Mouse (Mus musculus) R1 (cell line): ENCODE measurements around the gene Ppp2r5d.

Experiments used
- DNase-seq: peaks from one replicate; pipeline ENCODE4 v3.0.0-alpha.2; 2018; ENCODE audit warnings: low read depth, low spot score

Ppp2r5d gene

GRCm38 (mm10) chr17:46680760-46681373 is 24.0 kb downstream of the Ppp2r5d start, which contains the start of gene Klhdc3:
Gene Klhdc3, minus strand, starts transcription at chr17:46680914.
- DNase-seq: peak; percentile 100

- DNase-seq: no peak
These were observed 24.8 kb downstream of the Ppp2r5d start for GRCm38 (mm10) chr17:46679843-46680759.

DNA sequence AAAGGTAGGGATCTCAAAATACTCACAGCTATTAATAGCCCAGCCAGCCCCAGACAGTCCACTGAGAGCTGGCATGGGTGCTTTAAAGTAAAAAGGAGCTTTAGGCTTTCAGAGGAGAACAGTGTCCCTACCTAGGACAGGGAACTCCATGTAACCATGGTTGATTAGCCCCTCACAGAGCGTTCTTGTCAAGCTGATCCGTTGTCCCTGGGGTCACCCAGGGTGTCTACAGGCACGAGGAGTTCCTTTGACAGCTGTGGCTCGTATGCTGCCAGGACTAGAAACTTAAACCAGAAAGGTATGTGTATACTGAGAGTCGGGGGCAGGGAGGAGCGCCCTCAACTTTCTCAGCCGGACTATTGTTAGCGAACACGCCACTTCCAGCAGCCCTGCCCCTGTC is 26.0 kb downstream of the Ppp2r5d start:
- no peak for DNase-seq

DNA sequence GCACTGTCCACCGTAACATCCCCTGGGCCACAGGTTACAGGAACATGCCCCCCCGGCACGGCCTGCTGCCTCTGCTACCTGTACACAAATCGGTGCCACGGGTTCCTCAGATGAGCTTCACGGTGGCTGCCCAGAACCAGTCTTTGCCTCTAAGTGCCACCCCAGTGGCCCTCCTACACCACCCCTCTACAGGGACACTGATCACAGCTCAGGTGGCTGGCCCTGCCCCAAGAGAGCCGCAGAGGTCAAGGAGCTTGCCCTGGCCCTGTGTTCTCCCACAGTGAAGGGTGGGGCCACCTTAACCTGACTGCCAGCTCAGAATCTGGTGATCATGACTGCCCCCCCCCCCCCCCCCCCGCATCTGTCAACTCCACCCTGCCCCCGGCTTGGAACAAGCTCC is 26.5 kb downstream of the Ppp2r5d start, which contains the start of gene Mea1:
Mea1 (plus strand) TSS at position 378 of the 400 bp plus-strand sequence.
- no peak for DNase-seq

DNA sequence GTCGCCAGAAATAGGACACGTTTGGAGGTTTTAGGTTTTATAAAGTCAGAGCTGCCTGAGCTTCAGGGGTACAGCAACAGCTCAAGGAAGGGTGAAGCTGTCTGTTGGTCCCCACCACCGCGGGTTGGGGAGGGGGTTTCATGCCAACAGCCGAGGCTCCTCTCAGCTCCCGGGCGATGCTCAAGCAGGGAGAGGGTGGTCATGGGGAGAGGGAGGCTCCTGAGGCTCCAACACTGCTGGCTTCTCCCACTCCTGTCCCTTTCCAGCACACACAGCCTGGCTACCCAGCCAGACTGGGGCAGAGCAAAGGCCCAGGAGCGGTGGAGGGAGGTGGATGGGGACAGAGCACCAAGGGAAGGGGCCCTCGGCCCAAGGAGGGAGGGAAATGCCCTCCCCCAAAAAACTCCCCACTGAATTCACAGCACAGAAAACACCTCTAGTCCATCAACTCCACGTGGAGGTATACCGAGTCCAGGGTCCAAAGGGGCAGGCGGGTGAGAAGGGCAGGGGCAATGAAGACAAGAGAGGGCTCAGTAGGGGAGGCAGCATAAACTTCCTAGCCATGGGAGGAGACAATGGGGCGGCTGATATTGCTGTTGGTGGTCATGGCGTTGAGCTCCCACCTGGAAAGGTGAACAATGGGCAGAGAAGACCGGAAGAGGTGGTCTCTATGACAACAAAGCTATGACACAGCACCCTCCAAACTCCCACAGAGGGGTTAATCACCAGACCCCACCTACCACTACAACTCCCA is 30.2 kb downstream of the Ppp2r5d start:
- DNase-seq: peak; percentile 89

DNA sequence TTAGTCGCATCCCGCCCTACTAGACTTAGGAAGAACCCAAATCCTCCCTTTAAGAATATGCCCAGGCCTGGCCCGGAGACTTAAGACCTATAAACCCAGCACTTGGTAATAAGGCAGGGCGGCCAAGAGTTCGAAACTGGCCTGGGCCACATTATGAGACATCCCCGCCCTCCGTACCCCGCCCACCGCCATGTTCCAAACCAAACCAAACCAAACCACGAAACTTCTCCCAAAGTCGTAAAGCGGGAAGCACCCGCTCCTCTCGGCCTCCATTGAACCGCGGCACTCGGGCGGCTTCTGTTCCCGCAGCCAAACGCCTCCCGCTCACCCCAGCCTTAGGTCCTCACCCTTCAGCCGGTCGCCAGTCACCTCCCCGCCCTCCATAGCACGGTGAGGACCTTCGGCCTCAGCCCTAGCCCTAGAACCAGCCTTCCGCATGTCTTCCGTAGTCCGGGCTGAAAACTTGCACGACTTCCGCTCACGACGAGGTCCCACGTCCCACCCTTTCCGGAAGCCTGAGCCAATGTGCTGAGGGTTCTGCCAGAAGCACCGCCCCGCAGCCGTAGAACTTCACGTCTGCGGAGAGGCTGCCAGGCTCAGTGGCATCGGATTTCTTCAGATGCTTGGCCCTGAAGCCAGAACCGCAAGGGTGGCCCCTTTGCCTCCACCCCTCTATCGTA is 30.9 kb downstream of the Ppp2r5d start, which contains the start of gene Rrp36:
Rrp36 (minus strand) TSS at position 503 of the 680 bp plus-strand sequence.
- DNase-seq: peak; percentile 98

DNA sequence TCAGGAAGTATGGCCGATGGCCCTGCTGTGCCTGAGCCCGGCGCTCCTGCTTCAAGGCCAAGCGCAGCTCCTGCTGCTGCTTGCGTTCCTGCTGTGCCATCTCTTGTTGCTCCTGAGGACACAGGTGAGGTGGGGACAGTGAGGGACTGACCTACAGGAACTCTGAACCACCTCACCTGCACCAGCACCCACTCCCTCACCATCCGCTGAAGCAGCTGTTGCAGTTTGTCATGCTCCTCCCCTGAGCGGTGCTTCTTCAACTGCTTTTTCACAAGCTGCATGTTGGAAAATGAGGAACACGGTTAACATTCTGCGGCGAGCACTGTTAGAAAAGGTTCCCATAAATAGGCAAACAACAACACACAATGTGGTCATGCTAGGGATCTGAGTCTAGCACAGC is 35.0 kb downstream of the Ppp2r5d start:
- DNase-seq: no peak

- peak; percentile 65 for DNase-seq
These were observed 37.2 kb downstream of the Ppp2r5d start for GRCm38 (mm10) chr17:46667712-46668111.

GRCm38 (mm10) chr17:46662730-46663129 is 42.2 kb downstream of the Ppp2r5d start:
- no peak for DNase-seq

DNA sequence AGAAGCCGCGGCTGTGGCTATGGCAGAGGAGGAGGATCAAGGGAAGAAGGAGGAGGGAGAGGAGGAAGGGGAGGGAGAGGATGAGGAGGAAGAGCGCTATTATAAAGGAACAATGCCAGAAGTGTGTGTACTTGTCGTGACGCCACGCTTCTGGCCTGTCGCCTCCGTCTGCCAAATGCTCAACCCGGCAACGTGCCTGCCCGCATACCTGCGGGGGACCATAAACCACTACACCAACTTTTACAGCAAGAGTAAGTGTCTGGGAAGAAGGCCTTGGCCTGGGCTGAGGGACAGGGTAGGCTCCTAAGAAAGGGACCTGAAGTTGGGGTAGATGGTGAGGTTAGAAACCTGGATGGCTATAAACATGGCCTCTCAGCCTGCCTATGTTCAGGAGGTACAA is 42.9 kb downstream of the Ppp2r5d start:
- no peak for DNase-seq

GRCm38 (mm10) chr17:46661351-46661750 is 43.6 kb downstream of the Ppp2r5d start:
- no peak for DNase-seq

DNA sequence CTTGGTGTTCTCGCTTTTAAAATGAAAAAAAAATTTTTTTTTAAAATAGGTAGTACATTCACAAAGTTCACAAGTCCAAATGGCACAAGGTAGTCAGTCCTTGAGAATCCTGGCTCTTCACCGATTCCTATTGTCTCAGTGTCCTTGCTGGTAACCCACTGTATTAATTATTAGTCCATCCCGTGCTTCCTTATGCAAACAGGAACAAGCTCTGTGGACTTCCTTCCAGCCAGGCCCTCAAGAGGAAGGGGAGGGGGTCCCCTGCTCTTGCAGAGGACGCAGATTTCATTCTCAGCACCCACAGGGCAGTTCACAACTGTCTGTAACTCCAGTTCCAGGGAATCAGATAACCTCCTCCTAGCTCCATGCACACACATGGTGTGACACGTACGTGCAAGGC is 48.9 kb downstream of the Ppp2r5d start:
- no peak for DNase-seq

DNA sequence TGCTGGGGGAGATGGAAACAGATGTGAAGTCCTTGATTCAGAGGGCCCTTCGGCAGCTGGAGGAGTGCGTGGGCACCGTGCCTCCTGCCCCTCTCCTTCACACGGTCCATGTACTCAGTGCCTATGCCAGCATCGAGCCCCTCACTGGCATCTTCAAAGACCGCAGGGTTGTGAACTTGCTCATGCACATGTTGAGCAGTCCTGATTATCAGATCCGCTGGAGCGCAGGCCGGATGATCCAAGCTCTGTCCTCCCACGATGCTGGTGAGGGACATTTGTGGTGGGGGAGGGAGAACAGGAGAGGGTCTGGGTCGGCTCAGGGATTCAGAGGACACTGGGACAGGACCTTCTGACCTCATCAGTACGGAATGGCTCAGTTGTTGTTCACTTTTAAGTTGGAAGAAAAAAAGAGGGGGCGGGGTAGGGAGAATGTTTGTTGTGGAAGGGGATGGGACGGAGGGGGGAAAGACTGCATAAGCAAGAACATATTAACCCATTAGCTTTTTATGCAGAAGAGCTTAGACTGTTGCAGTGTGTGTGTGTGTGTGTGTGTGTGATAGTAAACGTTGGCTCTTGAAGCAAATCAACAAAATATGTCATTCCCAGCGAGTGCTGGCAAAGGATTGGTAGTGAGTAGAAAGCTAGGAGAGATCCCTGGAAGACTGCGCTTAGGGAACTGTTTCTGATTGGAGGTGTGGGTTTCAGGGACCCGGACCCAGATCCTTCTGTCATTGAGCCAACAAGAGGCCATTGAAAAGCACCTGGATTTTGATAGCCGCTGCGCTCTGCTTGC is 53.0 kb downstream of the Ppp2r5d start:
- no peak for DNase-seq

DNA sequence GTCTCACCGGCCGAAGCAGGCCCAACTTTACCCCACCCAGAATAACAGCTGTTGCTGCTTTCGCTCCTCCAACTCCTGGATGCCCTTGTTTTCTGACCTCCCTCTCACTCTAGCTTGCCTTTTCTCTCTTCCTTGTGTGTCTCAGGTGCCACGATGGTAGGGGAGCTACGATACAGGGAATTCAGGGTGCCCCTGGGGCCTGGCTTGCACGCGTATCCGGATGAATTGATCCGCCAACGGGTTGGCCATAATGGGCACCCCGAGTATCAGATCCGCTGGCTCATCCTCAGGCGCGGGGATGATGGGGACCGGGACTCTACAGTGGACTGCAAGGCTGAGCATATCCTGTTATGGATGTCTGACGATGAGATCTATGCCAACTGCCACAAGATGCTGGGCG is 53.6 kb downstream of the Ppp2r5d start:
- no peak for DNase-seq

- DNase-seq: peak; percentile 95
These were observed 54.5 kb downstream of the Ppp2r5d start, which contains the start of gene Cul7 for GRCm38 (mm10) chr17:46650232-46651031. Gene Cul7, plus strand, starts transcription at chr17:46650337.

GRCm38 (mm10) chr17:46649811-46650210 is 55.1 kb downstream of the Ppp2r5d start:
- no peak for DNase-seq

- no peak for DNase-seq
These were observed 56.5 kb downstream of the Ppp2r5d start for GRCm38 (mm10) chr17:46648436-46648835.

- DNase-seq: no peak
These were observed 57.6 kb downstream of the Ppp2r5d start for GRCm38 (mm10) chr17:46647279-46647678.

DNA sequence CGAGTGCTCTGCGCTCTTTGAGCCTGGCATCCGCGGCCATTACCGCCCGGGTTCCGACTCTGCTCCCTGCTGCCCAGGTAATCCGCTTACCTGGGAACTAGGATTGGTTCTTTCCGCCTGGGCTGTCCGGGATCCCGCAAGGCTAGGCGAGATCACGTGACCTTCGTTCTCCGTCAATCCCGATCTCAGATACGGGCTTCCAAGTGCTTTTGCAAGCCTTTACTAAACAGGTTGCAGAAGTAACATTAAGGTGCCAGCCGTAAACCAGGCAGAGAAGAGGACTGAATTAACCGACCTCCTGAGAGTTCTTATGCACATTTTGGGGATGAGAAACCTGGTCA is 58.6 kb downstream of the Ppp2r5d start:
- DNase-seq: no peak
